Mouse (Mus musculus): ENCODE data around the gene Leo1. TPM values are rescaled to one million over a fixed set of nuclear protein-coding genes. Genes with fewer than 3 reads are reported as not detected.
A peak's percentile ranks its signal among the peaks of the same experiment; 100 is the strongest.

The Leo1 gene
- polyA plus RNA-seq, 1 experiment from 2014 or later = 53.2 TPM

DNA sequence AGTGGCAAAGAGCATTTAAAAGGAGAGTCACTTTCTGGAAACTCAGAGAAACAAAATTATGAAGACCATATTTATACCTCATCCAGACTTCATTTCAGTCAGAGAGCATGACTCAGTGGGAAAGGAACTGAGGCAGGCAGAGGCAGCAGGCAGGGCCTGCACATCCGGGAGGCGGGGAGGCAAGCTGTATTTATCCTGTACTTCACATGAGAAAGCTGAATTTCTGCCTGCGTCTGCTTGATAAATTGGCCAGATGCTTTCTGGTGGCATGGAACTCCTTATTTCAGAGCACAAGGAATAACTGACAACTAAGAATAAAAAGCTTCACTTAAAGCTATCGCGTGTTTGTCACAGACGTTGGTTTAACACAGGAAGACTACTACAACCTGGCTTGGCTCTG is 63.0 kb downstream of the Leo1 start:
- Histone ChIP-seq H3K4me3 (ENCODE audit: low read depth, low read length) (no peak overlapping the region), H3K27ac (ENCODE audit: low read depth, low read length) (no peak overlapping the region), H3K9ac (ENCODE audit: low read depth, low read length) (no peak overlapping the region), H3K9me3 (ENCODE audit: control insufficient read depth, low read length) (no peaks in the 10 kb centered on the region), H3K4me1 (replicated peaks; ENCODE audit: control insufficient read depth, insufficient read depth, low read length) (no peaks in the 10 kb centered on the region), H3K27me3 (ENCODE audit: control insufficient read depth, insufficient read depth, low read length) (no peaks in the 10 kb centered on the region), H3K36me3 (ENCODE audit: control insufficient read depth, insufficient read depth, low read length) (no peaks in the 10 kb centered on the region), H3K4me2 (replicated peaks; ENCODE audit: low read depth, low read length) (no peak overlapping the region)
- 96% methylated on average over 6 of the region's 6 CpGs for WGBS
- ATAC-seq (ENCODE audit: low FRiP score) = no peak
- no peak for DNase-seq (ENCODE audit: low spot score)

DNA sequence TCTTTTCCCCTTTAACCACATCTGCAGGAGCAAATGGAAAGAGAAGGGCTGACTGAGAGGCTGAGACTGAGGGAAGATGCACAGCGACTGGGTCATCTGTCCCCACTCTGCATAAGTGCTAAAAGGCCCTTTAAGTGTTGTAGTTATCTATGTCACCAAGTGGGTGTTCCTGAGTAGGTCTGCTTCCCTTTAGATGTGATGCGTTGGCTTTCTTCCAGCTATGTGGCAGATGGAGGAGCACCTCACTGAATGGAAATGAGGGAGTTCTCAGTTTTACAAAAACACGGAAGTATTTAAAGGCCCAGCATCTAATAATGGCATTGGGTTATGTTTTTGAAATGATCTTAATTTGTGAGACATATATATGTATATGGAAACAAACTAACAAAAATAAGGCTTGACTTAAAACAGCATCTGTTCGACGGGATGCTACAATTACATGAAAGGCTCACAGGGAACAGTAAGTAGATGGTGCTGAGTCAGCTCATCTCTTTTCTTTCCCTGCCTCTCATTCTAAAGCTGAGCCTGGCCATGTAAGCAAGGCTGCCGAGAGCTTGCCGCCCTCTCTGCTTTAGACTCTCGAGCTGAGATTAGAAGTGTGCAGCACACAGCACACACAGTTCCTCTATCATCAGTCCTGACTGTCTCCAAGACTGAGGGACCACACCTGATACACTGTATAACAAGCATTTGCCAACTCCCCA is 70.1 kb downstream of the Leo1 start:
- Histone ChIP-seq H3K9ac (ENCODE audit: low read depth, low read length) (no peak overlapping the region), H3K4me1 (replicated peaks; ENCODE audit: control insufficient read depth, insufficient read depth, low read length) (no peaks in the 10 kb centered on the region), H3K27ac (ENCODE audit: low read depth, low read length) (no peak overlapping the region), H3K36me3 (ENCODE audit: control insufficient read depth, insufficient read depth, low read length) (no peaks in the 10 kb centered on the region; the same call in none of the 2 replicates), H3K27me3 (ENCODE audit: control insufficient read depth, insufficient read depth, low read length) (no peaks in the 10 kb centered on the region), H3K9me3 (ENCODE audit: control insufficient read depth, low read length) (no peaks in the 10 kb centered on the region), H3K4me2 (replicated peaks; ENCODE audit: low read depth, low read length) (no peak overlapping the region), H3K4me3 (ENCODE audit: low read depth, low read length) (no peak overlapping the region)
- no peak for ATAC-seq (ENCODE audit: low FRiP score)
- 88% methylated on average over 8 of the region's 8 CpGs for WGBS
- no peak for DNase-seq (ENCODE audit: low spot score)

DNA sequence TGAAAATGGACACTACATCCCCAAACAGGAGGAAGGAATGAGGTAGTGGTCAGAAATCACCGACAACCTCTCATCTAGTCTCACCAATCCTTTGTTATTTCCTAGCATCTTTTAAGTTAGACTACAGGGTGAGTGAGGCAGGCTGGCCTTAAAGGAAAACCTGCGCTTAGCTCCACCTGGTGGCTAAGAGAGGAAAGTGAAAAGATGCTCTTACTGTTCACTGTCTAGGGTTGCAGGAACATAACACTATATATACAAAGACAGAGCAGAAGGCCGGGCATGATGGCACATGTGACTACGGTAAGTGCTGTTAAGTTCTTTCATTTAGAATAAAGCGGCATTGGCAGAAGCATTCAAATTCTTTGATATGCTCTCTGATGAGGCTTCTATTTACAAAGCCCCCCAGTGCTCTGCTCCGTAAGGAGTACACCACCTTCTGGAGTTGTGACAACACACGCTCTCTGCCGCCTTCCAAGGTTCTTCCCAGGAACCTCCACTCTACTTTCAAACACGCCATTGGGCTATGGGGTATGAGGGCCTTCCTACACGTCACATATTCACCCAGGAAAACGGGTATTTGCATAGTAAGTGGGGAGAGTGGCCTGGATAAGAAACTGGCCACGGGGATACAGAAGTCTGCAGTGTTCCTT is 74.3 kb downstream of the Leo1 start:
- no peaks in the 10 kb centered on the region for H3K27me3 ChIP-seq (ENCODE audit: control insufficient read depth, insufficient read depth, low read length)
- no peak overlapping the region for H3K4me2 ChIP-seq (replicated peaks; ENCODE audit: low read depth, low read length)
- DNase-seq (ENCODE audit: low spot score) (peak; percentile 72), ATAC-seq (ENCODE audit: low FRiP score) (peak; percentile 51)
- WGBS = 66% methylated on average over 12 of the region's 12 CpGs
- H3K4me1 ChIP-seq (replicated peaks; ENCODE audit: control insufficient read depth, insufficient read depth, low read length) = no peaks in the 10 kb centered on the region
- no peak overlapping the region for H3K27ac ChIP-seq (ENCODE audit: low read depth, low read length)
- H3K9ac ChIP-seq (ENCODE audit: low read depth, low read length) = no peak overlapping the region
- no peaks in the 10 kb centered on the region; the same call in none of the 2 replicates for H3K36me3 ChIP-seq (ENCODE audit: control insufficient read depth, insufficient read depth, low read length)
- H3K9me3 ChIP-seq (ENCODE audit: control insufficient read depth, low read length) = no peaks in the 10 kb centered on the region
- no peak overlapping the region for H3K4me3 ChIP-seq (ENCODE audit: low read depth, low read length)

Other genes starting within 250 kb of the Leo1 start
- gene Myo5c, start 209.5 kb upstream of the Leo1 start, polyA plus RNA-seq (2014; fragmentation: Nextera tagmentation; extraction: Ambion mirVana) = 0.34 and 0.61 TPM in 2 replicates
- 34.7 and 34.8 TPM in 2 replicates for gene Gnb5, start 135.2 kb upstream of the Leo1 start, polyA plus RNA-seq (2014; fragmentation: Nextera tagmentation; extraction: Ambion mirVana)
- gene Bcl2l10, start 93.8 kb upstream of the Leo1 start, polyA plus RNA-seq (2014; fragmentation: Nextera tagmentation; extraction: Ambion mirVana) = not detected in 2 replicates
- 198 and 217 TPM in 2 replicates for gene Mapk6, start 31.5 kb upstream of the Leo1 start, polyA plus RNA-seq (2014; fragmentation: Nextera tagmentation; extraction: Ambion mirVana)
- 96.9 and 110 TPM in 2 replicates for gene Tmod3, start 118.1 kb downstream of the Leo1 start, polyA plus RNA-seq (2014; fragmentation: Nextera tagmentation; extraction: Ambion mirVana)
- 67.7 and 75.7 TPM in 2 replicates for gene Tmod2, start 169.8 kb downstream of the Leo1 start, polyA plus RNA-seq (2014; fragmentation: Nextera tagmentation; extraction: Ambion mirVana)
- gene Lysmd2, start 184.2 kb downstream of the Leo1 start, polyA plus RNA-seq (2014; fragmentation: Nextera tagmentation; extraction: Ambion mirVana) = 15.0 and 15.6 TPM in 2 replicates
- 75.8 and 76.0 TPM in 2 replicates for gene Scg3, start 242.5 kb downstream of the Leo1 start, polyA plus RNA-seq (2014; fragmentation: Nextera tagmentation; extraction: Ambion mirVana)